Mouse (Mus musculus) lung, postnatal 25 days (tissue): ENCODE measurements around the gene Nrde2.

ENCODE experiments used
- DNase-seq: peaks from one replicate; pipeline ENCODE4 v3.0.0; 2022; ENCODE audit warnings: low spot score

Gene Nrde2

DNA sequence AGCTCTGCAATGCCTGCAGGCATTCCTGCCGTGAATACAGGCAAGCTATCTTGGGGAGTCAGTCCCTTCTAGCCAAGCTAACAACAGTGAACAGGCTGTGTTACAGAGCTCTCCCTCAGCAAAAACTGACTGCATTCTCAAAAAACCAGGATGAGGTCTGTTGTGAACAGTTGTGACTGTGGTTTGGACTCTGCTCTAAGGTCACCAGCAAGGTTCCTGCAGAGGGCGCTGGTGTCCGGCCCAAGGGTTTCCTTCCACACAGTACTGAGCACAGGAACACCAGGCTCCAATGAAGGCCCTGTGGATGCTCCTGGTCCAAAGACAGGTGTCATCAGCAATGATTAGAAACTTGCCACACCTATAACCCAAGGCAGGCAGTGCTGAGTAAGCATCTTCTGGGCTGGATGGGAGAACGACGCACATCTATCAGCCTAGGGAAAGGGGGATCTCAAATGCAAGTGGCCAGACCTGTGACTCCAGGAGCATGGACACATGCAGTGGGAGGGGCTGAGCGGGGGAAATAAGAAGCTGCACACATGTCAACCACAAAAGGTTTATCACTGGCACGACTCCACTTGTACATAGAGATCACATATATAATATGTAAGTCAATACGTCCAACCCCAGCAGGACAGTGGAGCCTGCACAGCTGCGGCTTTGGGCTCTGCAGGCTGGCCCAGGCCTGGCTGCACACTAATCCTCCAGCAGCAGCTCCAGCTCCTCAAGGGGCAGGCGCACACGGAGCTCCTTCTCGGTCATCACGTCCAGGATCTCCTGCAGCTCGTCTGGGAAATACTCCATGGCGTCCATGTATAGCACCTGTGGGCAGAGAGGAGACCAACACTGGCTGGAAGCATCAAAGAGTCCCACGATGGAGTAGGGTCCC, 34.3 kb downstream of the Nrde2 start:
- no peak for DNase-seq

DNA sequence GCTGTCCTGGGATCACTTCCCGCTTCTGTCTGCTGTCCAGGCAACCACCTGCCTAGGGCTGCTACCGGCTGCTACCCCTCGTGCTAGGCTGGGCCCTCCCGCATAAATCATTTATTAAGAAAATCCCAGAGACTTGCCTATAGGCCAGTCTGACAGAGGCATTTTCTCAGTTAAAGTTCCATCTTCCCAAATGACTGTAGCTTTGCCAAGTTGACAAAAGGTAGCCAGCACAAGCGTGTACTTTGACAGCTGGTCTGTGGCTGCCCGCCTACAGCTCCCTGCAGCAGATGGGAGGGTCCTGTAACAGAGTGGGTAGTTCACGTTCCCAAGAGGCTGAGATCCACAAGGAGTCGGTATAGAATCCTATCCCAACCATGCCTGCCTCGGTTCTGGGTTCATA, 36.0 kb downstream of the Nrde2 start:
- DNase-seq = no peak

DNA sequence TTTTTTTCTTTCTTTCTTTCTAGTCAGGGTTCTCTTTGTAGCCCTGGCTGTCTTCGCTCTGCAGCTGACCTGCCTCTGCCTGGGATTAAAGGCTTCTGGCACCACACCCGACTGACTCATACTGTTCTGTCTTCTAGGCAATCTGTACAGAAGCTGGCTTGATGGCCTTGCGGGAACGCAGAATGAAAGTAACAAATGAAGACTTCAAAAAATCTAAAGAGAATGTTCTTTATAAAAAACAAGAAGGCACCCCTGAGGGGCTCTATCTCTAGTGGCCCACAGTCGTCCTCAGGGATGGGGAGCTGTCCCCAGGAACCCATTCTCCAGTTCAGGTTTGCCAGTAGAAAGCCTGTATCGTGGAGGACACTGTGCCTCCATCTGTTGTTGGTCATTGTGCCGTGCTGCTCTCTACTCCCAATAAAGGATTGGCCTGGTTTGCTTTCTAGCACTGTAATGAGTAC, 36.5 kb downstream of the Nrde2 start:
- peak; percentile 61 for DNase-seq

DNA sequence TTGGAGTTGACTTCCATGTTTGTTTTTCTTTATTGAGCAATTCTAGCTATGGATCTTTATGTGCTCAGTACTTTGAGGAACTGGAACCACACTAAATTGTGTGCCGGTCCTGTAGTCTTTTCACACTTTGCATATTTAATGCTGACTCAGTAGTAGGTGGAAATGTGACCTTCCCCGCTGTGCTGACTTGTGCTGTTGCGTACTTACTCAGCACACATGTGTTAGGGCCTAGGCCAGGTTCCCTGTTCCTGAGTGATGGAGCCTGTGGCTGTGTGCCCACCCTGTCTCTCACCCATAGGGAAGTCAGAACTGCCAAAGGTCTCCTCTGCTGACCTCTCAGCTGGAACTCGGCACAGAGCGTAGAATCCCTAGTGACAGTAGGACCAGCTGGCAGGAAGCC, 43.5 kb downstream of the Nrde2 start:
- no peak for DNase-seq

DNA sequence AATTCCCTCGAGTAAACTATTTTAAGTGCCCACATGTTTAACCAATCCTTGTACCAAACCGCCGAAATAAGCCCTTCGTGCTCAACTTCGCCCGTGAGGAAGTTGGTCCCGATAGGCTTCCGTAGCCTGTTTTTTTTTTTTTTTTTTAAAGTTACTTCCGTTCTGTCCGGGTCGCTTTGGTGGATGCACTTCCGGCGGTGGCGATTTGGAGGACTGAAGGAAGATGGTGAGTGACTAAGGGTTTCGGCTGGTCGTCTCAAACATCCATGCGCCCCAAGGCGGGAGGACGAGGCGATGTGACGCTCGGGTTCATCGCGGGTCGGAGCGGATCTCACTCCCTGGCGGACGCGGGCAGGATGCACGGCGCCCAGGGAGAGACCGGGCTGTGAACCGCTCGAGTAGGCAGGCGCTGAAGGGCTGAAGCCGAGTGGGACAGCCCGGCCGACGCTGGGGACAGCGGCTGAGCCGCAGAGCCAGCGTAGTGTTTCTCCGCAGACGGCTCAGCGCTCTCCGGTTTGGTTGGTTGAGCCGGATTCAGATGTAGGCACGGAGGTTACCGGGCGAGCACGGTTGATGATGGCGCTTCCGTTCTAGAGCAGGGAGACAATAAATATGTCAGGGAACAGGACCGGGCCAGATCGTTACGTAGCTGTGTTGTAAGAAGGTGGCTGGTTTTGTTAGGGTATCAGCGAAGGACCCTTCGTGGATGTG, 49.3 kb downstream of the Nrde2 start, which contains the start of gene Psmc1:
Gene Psmc1 (plus strand): TSS at position 169 of the 711 bp plus-strand sequence.
- DNase-seq = peak; percentile 80

DNA sequence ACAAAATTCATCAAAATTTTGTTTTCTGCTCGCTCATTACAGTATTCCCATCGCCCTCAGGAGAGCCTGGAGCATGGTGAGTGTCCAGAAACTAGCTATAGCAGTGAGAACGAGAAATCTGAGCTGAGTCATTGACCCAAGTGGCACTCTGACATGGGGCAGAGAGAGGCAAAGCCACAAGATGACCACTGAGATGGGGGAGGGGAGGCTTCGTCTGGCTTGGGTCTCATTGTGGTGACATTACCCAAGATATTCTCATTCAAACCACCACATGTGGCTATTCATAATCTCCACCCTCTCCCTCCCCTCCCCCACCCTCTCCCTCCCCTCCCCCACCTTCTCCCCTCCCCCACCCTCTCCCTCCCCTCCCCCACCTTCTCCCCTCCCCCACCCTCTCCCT, 52.0 kb downstream of the Nrde2 start:
- DNase-seq = no peak

DNA sequence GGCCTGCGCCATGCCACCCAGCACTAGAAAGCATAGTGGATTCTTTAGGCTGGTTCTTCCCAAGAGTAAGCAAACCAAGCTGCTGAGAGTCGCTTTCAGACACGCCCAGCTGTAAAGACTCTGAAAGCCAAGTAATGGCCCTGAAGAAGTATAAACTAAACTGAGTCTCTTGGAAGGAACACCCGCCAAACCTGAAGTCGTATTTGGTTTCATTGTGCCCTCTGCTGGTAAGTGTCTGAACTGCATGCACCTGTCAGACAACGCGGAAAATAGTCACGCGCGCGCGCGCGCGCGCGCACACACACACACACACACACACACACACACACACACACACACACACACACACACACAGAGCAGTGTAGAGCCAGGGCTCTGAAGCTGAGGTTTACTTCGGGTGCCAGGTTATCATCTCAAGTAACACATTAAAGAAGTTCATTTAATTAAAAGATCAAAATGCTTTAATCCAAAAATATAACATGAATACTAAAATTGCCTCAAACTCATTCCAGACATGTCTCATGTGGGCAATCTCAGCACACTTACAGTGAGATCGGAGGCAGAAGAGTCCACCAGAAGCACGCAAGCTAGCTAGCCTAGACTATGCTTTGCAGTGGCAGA, 53.1 kb downstream of the Nrde2 start:
- DNase-seq = peak; percentile 74

DNA sequence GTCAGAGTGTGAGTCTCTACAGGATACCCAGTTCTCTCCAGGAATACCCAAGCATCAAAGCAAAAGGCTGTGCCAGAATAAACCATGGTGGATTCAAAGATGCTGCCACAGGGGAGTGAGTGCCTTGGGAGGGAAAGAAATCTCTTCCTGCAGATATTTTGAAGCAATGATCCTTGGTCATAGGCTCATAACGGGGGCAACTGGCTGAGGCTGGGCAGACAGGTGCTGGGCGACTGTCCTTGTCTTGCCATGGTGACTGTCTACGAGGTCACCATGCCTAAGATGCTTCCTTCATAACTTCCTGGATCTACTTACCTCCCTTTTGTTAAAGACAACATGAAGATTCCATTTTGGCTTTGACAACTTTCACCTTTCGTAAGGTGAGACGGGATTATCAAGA, 54.9 kb downstream of the Nrde2 start:
- no peak for DNase-seq

DNA sequence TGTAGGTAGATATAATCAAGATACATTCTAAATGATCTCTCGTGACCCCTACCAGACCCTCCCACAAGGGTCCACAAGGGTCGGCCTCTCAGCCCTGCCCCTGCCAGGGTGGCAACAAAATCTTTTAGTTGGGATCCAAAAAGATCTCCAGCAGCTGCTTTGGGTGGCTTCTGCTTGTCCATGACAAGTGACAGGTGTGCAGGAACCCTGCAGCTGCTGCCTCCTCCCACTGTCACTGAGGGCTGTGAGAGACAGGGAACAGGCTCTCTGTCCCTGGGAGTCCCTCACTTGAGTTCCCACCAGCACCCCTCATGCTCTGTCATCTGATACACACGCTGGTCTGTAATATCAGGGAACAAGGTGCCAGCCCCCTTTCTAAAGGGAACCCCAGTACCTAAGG, 57.8 kb downstream of the Nrde2 start:
- no peak for DNase-seq

DNA sequence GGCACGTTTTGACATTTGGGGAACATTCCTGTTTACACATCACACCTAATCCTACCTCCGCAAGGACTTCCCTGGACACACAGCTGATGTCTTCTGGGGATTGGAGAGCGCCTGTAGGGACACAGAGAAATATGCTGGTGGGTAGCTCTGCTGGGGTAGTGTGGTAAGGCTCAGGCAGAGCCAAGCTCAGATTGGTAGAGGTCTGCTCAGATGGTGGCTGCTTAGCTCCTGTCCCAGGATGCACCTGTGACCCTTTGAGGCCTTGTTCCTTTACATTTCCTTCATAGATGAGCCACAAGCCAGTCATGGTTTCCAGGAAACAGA, 58.8 kb downstream of the Nrde2 start:
- DNase-seq = no peak

DNA sequence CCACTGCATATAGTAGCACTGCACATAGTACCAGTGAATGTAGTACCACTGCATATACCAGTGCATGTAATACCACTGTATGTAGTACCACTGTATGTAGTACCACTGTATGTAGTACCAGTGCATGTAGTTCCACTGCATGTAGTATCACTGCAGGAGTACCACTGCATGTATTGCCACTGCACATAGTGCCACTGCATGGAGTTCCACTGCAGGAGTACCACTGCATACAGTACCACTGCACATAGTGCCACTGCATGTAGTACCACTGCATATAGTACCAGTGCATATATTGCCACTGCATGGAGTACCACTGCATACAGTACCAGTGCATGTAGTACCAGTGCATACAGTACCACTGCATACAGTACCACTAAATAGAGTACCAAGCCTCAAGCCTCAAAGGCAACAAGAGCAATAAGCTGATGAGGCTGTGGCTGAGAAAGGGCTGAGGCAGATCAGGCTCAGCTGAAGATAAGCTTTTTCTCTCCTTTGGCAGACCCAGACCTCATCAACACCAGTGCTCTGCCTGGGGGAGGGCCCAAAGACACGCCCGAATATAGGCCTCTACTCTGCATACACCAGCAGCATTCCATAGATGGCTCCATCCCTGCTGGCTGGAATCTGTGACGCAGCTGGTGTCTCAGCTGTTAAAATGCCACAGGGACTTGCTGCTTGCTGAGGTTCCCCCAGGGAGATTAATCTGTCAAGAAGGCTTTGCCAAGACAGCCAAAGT, 59.3 kb downstream of the Nrde2 start:
- no peak for DNase-seq

DNA sequence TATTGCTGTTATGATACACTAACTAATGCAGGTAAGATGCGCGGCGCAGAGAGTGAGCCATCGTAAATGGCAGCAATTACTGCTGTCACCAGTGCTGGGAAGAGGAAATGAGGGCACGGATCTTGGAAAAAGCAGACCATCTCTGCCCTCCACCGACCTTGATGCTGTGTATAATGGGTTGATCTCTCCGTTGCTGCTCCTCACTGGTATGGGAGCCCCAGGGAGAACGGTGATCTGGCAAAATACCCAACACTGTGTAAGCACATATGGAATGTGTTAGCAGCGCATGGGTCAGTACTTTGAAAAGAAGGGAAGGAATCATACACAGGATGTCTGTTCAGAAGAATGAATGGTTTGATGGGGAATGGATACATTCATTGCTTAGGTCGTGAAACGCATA, 66.4 kb downstream of the Nrde2 start:
- no peak for DNase-seq

DNA sequence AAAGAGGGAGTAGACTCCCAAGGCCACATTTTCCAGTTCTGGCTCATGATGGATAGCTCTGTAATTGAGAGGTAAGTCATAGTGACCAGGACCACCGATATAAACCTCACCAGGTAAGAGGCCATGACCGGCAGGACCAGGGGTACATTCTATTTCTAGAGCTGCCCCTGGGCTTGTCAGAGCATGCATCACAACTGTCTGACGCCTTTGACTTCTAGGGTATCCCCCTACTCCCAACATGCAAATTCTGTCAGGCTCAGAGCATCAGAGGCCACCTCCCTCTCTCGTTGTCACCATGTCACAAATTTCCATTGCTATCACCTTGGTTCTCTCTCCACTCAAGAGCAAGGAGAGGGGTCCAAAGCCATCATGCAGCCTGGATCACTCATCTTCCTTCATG, 68.7 kb downstream of the Nrde2 start:
- no peak for DNase-seq

DNA sequence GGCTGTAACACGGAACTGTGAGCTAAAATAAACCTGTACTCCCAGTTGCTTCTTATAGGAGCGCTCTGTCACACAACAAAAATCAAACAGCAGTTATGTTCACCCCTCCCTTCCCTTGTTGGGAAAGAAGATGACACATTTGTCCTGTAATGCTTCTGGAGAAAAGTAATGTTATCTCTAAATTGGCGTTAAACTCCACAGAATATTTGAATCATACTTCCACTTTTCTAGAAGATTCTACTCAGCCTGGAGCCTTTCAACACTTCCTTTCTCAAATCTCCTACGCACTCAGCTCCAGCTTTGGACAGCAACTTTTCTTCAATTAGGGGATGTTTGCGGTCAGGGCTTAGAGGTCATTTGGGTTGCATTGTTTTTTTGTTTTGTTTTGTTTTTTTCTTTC, 70.2 kb downstream of the Nrde2 start:
- DNase-seq = peak; percentile 22

DNA sequence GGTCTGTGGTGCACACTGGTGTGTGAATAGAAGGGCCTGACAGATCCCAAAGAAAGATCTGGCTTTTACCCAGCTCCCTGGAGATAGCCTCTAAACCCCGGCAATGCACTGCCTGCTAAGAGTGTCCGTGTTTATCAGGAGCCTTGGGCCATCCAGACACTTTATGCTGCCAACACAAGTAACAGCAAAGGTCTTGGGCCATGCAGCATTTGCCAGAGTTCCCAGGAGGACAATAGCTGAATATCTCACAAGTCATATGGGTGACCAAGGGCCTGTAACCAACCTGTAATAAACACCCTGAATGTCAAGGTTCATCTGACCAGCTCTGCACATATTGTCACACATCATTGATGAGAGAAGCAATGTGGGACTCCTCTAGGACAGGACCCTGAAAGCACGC, 71.4 kb downstream of the Nrde2 start:
- DNase-seq = no peak

DNA sequence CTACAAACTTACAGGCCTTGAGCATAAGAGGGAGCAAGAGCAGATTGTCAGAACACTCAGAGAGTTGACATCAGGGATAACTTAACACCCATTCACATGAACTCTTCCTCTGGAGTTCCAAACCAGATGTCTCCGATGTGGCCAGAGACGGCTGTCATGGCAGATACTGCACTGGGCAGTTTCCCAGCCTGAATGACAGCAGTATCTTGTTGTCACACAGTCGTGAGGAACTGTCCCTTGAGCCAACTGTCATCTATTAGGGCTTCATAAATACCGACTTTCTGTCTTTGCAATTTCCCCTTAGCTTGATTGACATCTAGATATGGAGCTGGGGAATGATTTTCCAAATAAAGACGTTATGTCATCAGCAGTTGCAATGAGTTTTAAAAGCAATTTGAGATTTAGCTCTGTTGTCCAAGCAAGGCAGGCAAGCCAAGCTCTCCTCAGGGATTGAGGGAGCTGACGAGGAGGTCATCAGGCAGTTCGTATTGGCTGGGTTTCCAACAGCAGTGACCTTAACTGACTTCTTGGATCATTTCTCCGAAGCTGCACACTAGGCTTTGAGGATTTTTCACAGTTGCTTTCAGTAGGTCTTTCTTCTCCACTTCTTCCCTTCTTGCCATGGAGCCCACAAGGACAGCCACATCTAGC, 79.7 kb downstream of the Nrde2 start:
- peak; percentile 41 for DNase-seq

DNA sequence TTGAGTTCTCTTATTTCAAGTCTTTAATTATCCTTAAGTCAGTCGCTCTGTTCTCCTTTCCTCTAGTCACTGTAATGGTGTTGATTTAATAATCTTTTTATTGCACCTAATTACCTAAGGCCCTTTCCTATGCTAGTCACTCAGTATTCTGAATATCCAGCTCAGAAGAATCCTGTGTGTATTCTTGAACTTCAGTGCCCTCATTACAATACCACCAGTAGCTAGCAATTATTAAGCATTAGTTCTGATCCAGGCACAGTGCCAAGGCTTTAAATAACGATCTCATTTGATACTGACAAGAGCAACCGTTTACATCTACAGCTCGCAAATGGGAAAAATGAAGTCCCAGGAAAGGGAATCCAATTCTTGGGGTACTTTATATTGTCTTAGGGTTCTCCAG, 83.7 kb downstream of the Nrde2 start:
- DNase-seq = no peak
